Mouse (Mus musculus) midbrain, embryonic 14.5 days (tissue): ENCODE results near the gene Gpatch8. TPM values are rescaled to one million over a fixed set of nuclear protein-coding genes. Genes with fewer than 3 reads are reported as not detected.

Source experiments
- ATAC-seq: fragments of 200-750 bp; cut with Nextera tagmentation; 2 replicates; pipeline ENCODE4 v1.8.0; 2017; ENCODE audit warnings: moderate number of reproducible peaks, moderate library complexity; ENCODE audit not compliant: low FRiP score, low TSS enrichment
- DNase-seq: peaks from one replicate; pipeline ENCODE4 v3.0.0-alpha.2; 2015
- H3K27ac ChIP-seq: fragments of 300-500 bp; sonication (generic); replicated peaks from 2 replicates; pipeline ENCODE4 v1.5.1; 2014; ENCODE audit warnings: mild to moderate bottlenecking, low read depth, low read length, moderate library complexity
- H3K27me3 ChIP-seq: fragments of 300-500 bp; sonication (generic); 2 replicates; pipeline ENCODE4 v1.6.1; 2014; ENCODE audit warnings: low read length, control low read depth, mixed read lengths; ENCODE audit not compliant: control insufficient read depth, insufficient read depth
- H3K36me3 ChIP-seq: fragments of 300-500 bp; sonication (generic); 2 replicates; pipeline ENCODE4 v1.6.1; 2014; ENCODE audit warnings: low read length, control low read depth; ENCODE audit not compliant: control insufficient read depth, insufficient read depth
- H3K4me1 ChIP-seq: fragments of 300-500 bp; sonication (generic); 2 replicates; pipeline ENCODE4 v1.6.1; 2014; ENCODE audit warnings: mild to moderate bottlenecking, antibody characterized with exemption, low read length, control low read depth; ENCODE audit not compliant: control insufficient read depth, insufficient read depth
- H3K4me2 ChIP-seq: fragments of 300-500 bp; sonication (generic); 2 replicates; pipeline ENCODE4 v1.6.1; 2014; ENCODE audit warnings: mild to moderate bottlenecking, low read length, moderate library complexity
- H3K4me3 ChIP-seq: fragments of 300-500 bp; sonication (generic); replicated peaks from 2 replicates; pipeline ENCODE4 v1.5.1; 2014; ENCODE audit warnings: low read depth, low read length
- H3K9ac ChIP-seq: fragments of 300-500 bp; sonication (generic); replicated peaks from 2 replicates; pipeline ENCODE4 v1.6.1; 2014; ENCODE audit warnings: mild to moderate bottlenecking, low read length, moderate library complexity
- H3K9me3 ChIP-seq: fragments of 300-500 bp; sonication (generic); 2 replicates; pipeline ENCODE4 v1.6.1; 2016; ENCODE audit warnings: low read length, control low read depth, mixed read lengths; ENCODE audit not compliant: control insufficient read depth
- WGBS: fragments of 180-500 bp; shearing (Covaris S2); extraction: QIAGEN DNeasy Blood & Tissue Kit; methylation state at CpG from one replicate; pipeline ENCODE4 v1.1.7; 2014; 5-methylcytosine and 5-hydroxymethylcytosine counted together
- polyA plus RNA-seq: library from polyadenylated mRNA; unstranded; fragments of >200 nt; fragmentation: Nextera tagmentation; extraction: Ambion mirVana; gene quantifications from 2 replicates; pipeline ENCODE4 v1.2.1, GENCODE M21; 2014

Gene Gpatch8
- polyA plus RNA-seq, 1 experiment from 2014 or later: 58.4 TPM

GRCm38 (mm10) chr11:102445264-102445890 is 110.8 kb downstream of the Gpatch8 start:
- Histone ChIP-seq H3K9me3 (no peaks in the 10 kb centered on the region), H3K27me3 (no peaks in the 10 kb centered on the region), H3K27ac (peak overlapping the region; percentile 98), H3K4me1 (peaks cover 30% of the 10 kb centered on the region), H3K36me3 (peaks cover 33% of the 10 kb centered on the region), H3K4me2 (peak overlapping the region; percentile 67), H3K9ac (peak overlapping the region; percentile 100), H3K4me3 (peak overlapping the region; percentile 100)
- ATAC-seq (no peak), DNase-seq (peak; percentile 42)
- WGBS: 8% methylated on average over 10 of the region's 10 CpGs

GRCm38 (mm10) chr11:102444781-102445180 is 111.4 kb downstream of the Gpatch8 start:
- H3K36me3 ChIP-seq: peaks cover 39% of the 10 kb centered on the region
- H3K4me2 ChIP-seq: peak overlapping the region; percentile 67
- H3K9ac ChIP-seq: peak overlapping the region; percentile 100; the same call in 1 of the 2 replicates
- H3K27ac ChIP-seq: peak overlapping the region; percentile 98; the same call in 1 of the 2 replicates
- 3% methylated on average over 6 of the region's 6 CpGs for WGBS
- peak overlapping the region; percentile 100 for H3K4me3 ChIP-seq
- DNase-seq: peak; percentile 45
- H3K9me3 ChIP-seq: no peaks in the 10 kb centered on the region
- H3K27me3 ChIP-seq: no peaks in the 10 kb centered on the region
- no peak for ATAC-seq
- peaks cover 30% of the 10 kb centered on the region for H3K4me1 ChIP-seq

DNA sequence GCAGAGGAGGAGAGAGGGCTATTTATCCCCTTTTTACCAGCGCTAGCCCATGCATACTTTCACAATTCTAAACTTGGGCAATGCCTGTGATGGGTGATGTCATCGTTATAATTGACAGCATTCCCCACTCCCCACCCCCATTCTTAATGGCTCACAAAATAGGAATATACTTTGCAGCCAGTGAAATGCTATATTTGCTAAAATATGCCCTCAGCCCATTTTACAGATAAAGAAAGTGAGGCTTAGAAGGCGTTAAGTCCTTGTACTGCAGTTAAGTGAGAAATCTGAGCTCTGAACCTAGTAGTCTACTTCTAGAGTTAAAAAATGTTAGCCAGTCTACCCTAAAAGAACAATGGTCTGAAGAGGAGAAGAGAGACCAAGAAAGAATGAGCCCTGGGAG is 111.9 kb downstream of the Gpatch8 start:
- Histone ChIP-seq H3K36me3 (peaks cover 44% of the 10 kb centered on the region), H3K4me2 (peak overlapping the region; percentile 67; the same call in 1 of the 2 replicates), H3K9ac (no peak overlapping the region), H3K4me3 (no peak overlapping the region), H3K9me3 (no peaks in the 10 kb centered on the region), H3K27me3 (no peaks in the 10 kb centered on the region), H3K4me1 (peaks cover 30% of the 10 kb centered on the region), H3K27ac (no peak overlapping the region)
- ATAC-seq: no peak
- WGBS: 69% methylated on average over 3 of the region's 3 CpGs
- DNase-seq: no peak

- H3K4me1 ChIP-seq: peaks cover 30% of the 10 kb centered on the region
- H3K27ac ChIP-seq: no peak overlapping the region
- 72% methylated on average over 12 of the region's 12 CpGs for WGBS
- no peaks in the 10 kb centered on the region for H3K27me3 ChIP-seq
- H3K9me3 ChIP-seq: no peaks in the 10 kb centered on the region
- H3K36me3 ChIP-seq: peaks cover 50% of the 10 kb centered on the region
- no peak overlapping the region for H3K4me2 ChIP-seq
- no peak overlapping the region for H3K4me3 ChIP-seq
- DNase-seq: no peak
- ATAC-seq: no peak
- no peak overlapping the region for H3K9ac ChIP-seq
Measured at GRCm38 (mm10) chr11:102443740-102444139, 112.5 kb downstream of the Gpatch8 start.

DNA sequence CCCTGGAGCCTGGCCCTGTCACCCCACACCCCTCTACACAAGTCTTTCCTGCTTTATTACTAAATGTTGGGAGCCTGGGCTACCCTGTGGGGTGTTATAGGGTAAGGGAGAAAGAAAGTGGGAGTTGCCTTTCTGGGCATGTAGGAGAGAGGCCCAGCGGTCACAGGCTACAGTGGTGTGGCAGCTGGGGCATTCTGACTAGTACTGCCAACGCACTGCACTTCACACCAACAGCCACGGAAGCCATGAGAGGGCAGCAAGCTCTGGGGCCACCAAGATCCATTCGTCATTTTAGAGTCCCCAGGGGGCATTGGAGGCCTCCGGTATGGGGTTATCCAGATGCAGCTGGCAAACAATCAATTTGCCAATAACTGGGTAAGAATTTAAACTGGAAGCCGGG is 114.1 kb downstream of the Gpatch8 start:
- H3K36me3 ChIP-seq: peaks cover 66% of the 10 kb centered on the region
- no peaks in the 10 kb centered on the region for H3K27me3 ChIP-seq
- H3K9me3 ChIP-seq: no peaks in the 10 kb centered on the region
- peaks cover 40% of the 10 kb centered on the region for H3K4me1 ChIP-seq
- DNase-seq (no peak), ATAC-seq (no peak)
- 91% methylated on average over 6 of the region's 6 CpGs for WGBS
- H3K9ac ChIP-seq: no peak overlapping the region
- H3K4me3 ChIP-seq: no peak overlapping the region
- H3K4me2 ChIP-seq: no peak overlapping the region
- no peak overlapping the region for H3K27ac ChIP-seq

DNA sequence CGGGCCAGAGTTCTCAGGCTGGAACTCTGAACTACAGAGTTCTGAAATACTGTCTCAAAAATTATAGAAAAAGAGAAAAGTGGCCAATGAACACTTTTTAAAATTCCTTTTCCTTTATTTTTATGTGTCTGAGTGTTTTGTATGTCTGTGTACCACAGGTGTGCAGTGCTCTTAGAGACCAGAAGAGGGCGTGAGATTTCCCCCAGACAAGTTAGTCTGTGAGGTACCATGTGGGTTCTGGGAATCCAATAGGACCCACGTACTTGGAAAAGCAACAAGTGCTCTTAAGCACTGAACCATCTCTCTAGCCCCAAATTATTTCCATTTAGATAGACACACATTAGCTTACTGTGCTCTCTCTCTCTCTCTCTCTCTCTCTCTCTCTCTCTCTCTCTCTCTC is 114.8 kb downstream of the Gpatch8 start:
- no peaks in the 10 kb centered on the region for H3K27me3 ChIP-seq
- no peak for DNase-seq
- no peak overlapping the region for H3K4me3 ChIP-seq
- 81% methylated on average over 3 of the region's 3 CpGs for WGBS
- no peak for ATAC-seq
- H3K4me1 ChIP-seq: peaks cover 41% of the 10 kb centered on the region
- no peak overlapping the region for H3K4me2 ChIP-seq
- no peaks in the 10 kb centered on the region for H3K9me3 ChIP-seq
- no peak overlapping the region for H3K9ac ChIP-seq
- no peak overlapping the region for H3K27ac ChIP-seq
- peaks cover 73% of the 10 kb centered on the region for H3K36me3 ChIP-seq

DNA sequence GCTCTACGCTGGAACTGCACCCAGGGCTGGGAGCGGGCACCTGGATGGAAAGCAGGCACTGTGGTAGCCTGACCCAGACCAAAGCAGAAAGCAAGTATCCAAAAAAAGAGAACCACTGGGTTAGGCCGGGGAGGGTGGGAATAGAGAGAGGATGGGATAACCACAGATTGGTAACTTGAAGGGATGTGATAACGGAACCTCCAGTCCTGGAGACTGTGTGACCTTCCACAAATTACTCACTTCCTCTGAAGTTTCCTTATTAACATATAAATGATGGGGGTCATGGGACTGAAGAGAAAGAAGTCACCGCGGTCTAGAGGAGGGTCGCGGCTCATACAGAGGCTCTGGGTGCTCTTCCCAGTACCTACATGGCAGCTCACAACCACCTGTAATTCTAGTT is 115.9 kb downstream of the Gpatch8 start:
- peaks cover 85% of the 10 kb centered on the region for H3K36me3 ChIP-seq
- no peak overlapping the region for H3K4me2 ChIP-seq
- H3K9ac ChIP-seq: no peak overlapping the region
- no peak overlapping the region for H3K27ac ChIP-seq
- H3K27me3 ChIP-seq: no peaks in the 10 kb centered on the region
- peaks cover 30% of the 10 kb centered on the region for H3K4me1 ChIP-seq
- ATAC-seq: no peak
- no peaks in the 10 kb centered on the region for H3K9me3 ChIP-seq
- no peak for DNase-seq
- H3K4me3 ChIP-seq: no peak overlapping the region
- WGBS: 90% methylated on average over 8 of the region's 8 CpGs

DNA sequence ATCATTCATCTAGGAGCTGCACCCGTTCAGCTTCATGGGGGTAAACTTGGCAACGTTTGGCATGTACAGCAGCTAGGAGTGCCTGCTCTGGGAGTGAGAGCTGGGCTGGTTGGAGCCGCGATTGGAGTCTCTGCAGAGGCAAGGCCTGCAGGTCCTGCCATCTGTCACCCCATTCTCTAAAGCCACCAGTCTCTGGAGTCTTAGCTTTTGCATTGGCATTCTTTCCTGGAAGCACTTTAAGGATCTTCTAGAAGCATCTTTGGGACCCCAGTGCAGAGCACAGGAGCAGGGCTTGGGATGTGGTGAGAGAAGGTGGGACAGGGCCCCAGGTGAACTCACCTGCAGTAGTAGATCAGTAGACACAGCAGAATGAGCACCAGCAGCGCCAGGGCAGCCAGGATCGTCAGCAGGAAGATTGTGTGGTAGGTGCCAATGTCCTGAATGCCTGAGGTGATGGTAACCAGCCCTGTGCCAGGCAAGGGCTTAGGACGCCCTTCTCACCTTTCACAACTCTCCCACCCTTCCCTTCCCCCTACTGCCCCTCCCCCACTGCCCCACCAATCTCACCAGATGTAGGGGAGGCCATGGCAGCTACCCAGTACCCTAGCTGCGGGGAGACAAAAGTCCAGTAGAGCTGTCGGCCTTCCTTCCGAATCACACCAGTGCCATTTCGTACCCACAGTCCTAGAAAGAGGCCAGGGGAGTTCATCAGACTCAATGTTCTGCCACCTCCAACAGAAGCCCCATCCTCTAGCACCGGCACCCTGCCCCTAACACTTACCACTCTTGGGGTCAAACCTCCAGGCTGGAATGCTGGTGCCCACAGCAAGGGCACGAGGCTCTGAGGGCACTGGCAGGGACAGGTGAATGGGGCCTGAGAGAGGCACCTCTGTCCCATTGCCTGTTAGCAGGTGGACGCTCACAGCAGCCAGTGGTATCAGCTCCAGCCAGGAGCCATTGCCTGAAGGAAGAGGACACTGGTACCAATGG is 116.8 kb downstream of the Gpatch8 start:
- Histone ChIP-seq H3K27ac (no peak overlapping the region), H3K9ac (no peak overlapping the region), H3K4me3 (no peak overlapping the region), H3K4me1 (peaks cover 21% of the 10 kb centered on the region), H3K36me3 (peaks cover 93% of the 10 kb centered on the region), H3K27me3 (no peaks in the 10 kb centered on the region), H3K4me2 (no peak overlapping the region), H3K9me3 (no peaks in the 10 kb centered on the region)
- no peak for DNase-seq
- 83% methylated on average over 14 of the region's 14 CpGs for WGBS
- no peak for ATAC-seq
